Mouse (Mus musculus): ENCODE results near the gene Tmem255b.

DNA sequence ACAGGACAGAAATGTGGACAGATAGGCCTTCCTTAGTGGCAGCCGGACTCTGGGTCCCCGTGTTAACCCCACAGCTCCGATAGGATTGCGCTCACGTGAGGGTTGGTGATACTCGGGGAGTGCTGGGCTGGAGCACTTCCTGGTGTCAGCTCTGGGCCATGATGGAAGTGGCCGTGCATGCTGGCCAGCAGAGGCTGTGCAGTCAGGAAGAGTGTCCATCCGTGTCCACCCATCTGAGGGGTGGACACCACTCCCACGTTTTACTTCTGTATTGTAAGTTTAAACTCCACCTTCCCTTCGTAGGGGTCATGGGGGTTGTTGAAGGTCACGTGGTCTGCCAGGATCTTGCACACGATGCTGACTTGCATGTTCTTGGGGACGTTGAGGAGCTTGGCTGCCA is 48.6 kb upstream of the Tmem255b start:
- no peak for TF ChIP-seq CTCF (IDR thresholded peaks at IDR 0.05; ENCODE audit: extremely low read depth, insufficient read depth, insufficient read length, insufficient replicate concordance)
- TF ChIP-seq POLR2A (IDR thresholded peaks at IDR 0.05; ENCODE audit: low read depth, low read length), result no peak

Data from spleen, adult 2 months (tissue).